Mouse (Mus musculus) lung, postnatal 0 days (tissue): ENCODE measurements at regions not wholly inside any gene's neighbourhood (a gene's known extent, or its start where the extent isn't known, plus 50 kb on each side); places are given as distances from the start of the nearest gene placed in this dataset.

ENCODE experiments used
- ATAC-seq: fragments of 200-750 bp; cut with Nextera tagmentation; 2 replicates; pipeline ENCODE4 v1.8.0; 2017; ENCODE audit warnings: moderate library complexity
- DNase-seq: peaks from one replicate; pipeline ENCODE4 v3.0.0-alpha.2; 2016; ENCODE audit warnings: low spot score
- H3K27ac ChIP-seq: fragments of 300-500 bp; sonication (generic); 2 replicates; pipeline ENCODE4 v1.5.1; 2014; ENCODE audit warnings: antibody characterized with exemption, mild to moderate bottlenecking, low read length, mixed read lengths
- H3K27me3 ChIP-seq: fragments of 300-500 bp; sonication (generic); replicated peaks from 2 replicates; pipeline ENCODE4 v1.6.1; 2014; ENCODE audit warnings: low read length, mixed read lengths; ENCODE audit not compliant: insufficient read depth
- H3K36me3 ChIP-seq: fragments of 300-500 bp; sonication (generic); 2 replicates; pipeline ENCODE4 v1.6.1; 2014; ENCODE audit warnings: low read length, mixed read lengths; ENCODE audit not compliant: insufficient read depth
- H3K4me1 ChIP-seq: fragments of 300-500 bp; sonication (generic); 2 replicates; pipeline ENCODE4 v1.6.1; 2014; ENCODE audit warnings: antibody characterized with exemption, low read depth, low read length, mixed read lengths; ENCODE audit not compliant: insufficient read depth
- H3K4me2 ChIP-seq: fragments of 300-500 bp; sonication (generic); replicated peaks from 2 replicates; pipeline ENCODE4 v1.6.1; 2014; ENCODE audit warnings: low read depth, mild to moderate bottlenecking, low read length, moderate library complexity, mixed read lengths
- H3K4me3 ChIP-seq: fragments of 300-500 bp; sonication (generic); 2 replicates; pipeline ENCODE4 v1.5.1; 2014; ENCODE audit warnings: low read depth, low read length
- H3K9ac ChIP-seq: fragments of 300-500 bp; sonication (generic); replicated peaks from 2 replicates; pipeline ENCODE4 v1.6.1; 2014; ENCODE audit warnings: low read depth, mild to moderate bottlenecking
- H3K9me3 ChIP-seq: fragments of 300-500 bp; sonication (generic); 2 replicates; pipeline ENCODE4 v1.6.1; 2016; ENCODE audit warnings: low read length, mixed read lengths
- CTCF ChIP-seq: IDR thresholded peaks from 2 replicates; pipeline ENCODE4 v1.5.1; 2016; ENCODE audit warnings: antibody characterized with exemption, mild to moderate bottlenecking
- EP300 ChIP-seq: IDR thresholded peaks from 2 replicates; pipeline ENCODE4 v1.6.1; 2016; ENCODE audit warnings: antibody characterized with exemption, mild to moderate bottlenecking, control low read depth
- WGBS: fragments of 180-500 bp; shearing (Covaris S2); extraction: QIAGEN DNeasy Blood & Tissue Kit; methylation state at CpG from one replicate; pipeline ENCODE4 v1.1.7; 2014; 5-methylcytosine and 5-hydroxymethylcytosine counted together

DNA sequence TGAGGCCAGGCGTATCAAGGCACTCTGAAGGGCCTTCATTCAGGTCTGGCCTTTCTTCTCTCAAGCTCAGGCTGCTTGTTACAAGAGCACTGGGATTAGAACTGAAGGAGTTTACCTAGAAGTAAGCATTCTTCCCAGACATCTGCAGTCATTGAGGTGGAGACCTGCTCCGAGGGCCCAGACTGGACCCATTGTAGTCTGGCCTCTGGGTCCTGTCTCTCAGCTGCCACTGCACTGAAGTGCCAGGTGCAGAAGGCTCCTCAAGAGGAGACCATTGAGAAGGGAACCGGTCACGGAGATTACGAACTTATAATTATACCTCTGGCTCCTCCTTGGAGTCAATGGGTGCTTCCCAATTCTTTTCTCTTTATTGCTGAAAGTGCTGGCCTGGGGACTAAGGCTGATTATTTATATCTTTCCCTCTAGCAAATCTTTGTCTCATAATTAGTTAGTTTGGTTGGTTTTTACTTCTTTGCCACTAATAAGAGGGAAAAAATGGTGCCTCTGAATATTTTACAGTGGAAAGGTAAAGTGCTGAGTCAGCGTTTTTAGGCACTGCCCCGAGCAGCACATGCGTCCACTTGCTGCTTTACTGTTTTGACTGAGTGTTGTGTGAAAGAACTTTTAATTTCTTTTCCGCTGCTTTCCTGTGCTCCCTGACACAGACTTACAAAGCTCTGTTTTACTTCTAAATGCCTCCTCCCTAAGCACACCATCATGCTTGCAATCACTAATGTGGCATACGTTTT, 1202.0 kb downstream of the A830018L16Rik start:
- 75% methylated on average over 10 of the region's 10 CpGs for WGBS
- no peak for ATAC-seq
- H3K27me3 ChIP-seq: no peaks in the 10 kb centered on the region

DNA sequence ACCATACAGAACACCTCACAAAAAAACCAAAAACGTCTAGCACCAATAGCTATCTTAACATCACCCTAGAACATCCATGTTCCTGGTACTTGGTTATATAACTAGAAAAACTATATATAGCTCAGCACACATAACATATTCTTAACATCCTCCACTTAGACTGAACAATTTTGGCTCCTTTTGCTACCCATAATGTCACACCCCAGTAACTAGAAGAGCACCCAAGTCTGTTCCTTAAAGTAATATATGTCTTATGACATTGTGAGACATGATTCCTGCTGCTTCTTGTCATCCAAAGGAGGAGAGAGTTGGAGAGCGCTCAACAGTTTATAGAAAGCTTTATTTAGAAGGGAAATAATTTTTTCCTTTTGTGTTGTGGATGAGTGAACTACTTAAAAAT, 1206.1 kb downstream of the A830018L16Rik start:
- no peak overlapping the region for H3K9ac ChIP-seq
- H3K9me3 ChIP-seq: no peaks in the 10 kb centered on the region
- no peak overlapping the region for H3K4me2 ChIP-seq
- no peak for TF ChIP-seq CTCF
- TF ChIP-seq EP300: no peak
- no peak overlapping the region for H3K4me3 ChIP-seq
- no peaks in the 10 kb centered on the region for H3K36me3 ChIP-seq
- no peaks in the 10 kb centered on the region for H3K4me1 ChIP-seq
- ATAC-seq (no peak), DNase-seq (no peak)
- no peaks in the 10 kb centered on the region for H3K27me3 ChIP-seq
- 56% methylated on average over 2 of the region's 2 CpGs for WGBS
- H3K27ac ChIP-seq: no peak overlapping the region

More for the DNA sequence above, 1202.0 kb downstream of the A830018L16Rik start:
- H3K9ac ChIP-seq: no peak overlapping the region
- no peak for DNase-seq
- H3K27ac ChIP-seq: no peak overlapping the region
- no peaks in the 10 kb centered on the region for H3K9me3 ChIP-seq
- H3K4me1 ChIP-seq: no peaks in the 10 kb centered on the region
- TF ChIP-seq EP300 (no peak), CTCF (no peak)
- H3K36me3 ChIP-seq: no peaks in the 10 kb centered on the region
- H3K4me3 ChIP-seq: no peak overlapping the region
- no peak overlapping the region for H3K4me2 ChIP-seq

GRCm38 (mm10) chr1:12620825-12621224, 1206.9 kb downstream of the A830018L16Rik start:
- Histone ChIP-seq H3K9me3 (no peaks in the 10 kb centered on the region), H3K27me3 (no peaks in the 10 kb centered on the region), H3K4me1 (no peaks in the 10 kb centered on the region), H3K27ac (no peak overlapping the region), H3K36me3 (no peaks in the 10 kb centered on the region), H3K4me2 (no peak overlapping the region), H3K9ac (no peak overlapping the region), H3K4me3 (no peak overlapping the region)
- DNase-seq (peak; percentile 54), ATAC-seq (peak; percentile 80)
- 59% methylated on average over 6 of the region's 6 CpGs for WGBS
- TF ChIP-seq EP300 (no peak), CTCF (no peak)

DNA sequence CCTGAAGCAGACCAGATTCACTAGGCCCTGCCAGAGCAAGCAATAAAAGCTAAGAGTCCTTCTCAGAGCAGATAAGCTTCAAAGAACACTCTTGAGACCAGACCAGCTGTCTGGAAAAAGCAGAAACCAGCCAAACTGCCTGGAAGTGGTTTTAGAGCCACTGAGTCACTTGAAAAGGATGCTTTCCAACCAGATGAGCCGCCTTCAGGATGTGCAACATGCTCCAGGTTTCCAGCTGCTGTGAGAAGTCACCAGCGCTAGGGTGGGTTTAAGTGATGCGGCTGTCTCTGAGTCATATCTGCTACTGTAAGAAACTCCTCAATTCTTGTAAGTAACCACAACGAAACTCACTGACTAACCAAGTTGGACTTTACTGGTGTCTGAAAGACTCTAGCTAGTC, 1209.3 kb downstream of the A830018L16Rik start:
- WGBS: 81% methylated on average over 4 of the region's 4 CpGs
- DNase-seq: no peak
- no peak overlapping the region for H3K4me2 ChIP-seq

DNA sequence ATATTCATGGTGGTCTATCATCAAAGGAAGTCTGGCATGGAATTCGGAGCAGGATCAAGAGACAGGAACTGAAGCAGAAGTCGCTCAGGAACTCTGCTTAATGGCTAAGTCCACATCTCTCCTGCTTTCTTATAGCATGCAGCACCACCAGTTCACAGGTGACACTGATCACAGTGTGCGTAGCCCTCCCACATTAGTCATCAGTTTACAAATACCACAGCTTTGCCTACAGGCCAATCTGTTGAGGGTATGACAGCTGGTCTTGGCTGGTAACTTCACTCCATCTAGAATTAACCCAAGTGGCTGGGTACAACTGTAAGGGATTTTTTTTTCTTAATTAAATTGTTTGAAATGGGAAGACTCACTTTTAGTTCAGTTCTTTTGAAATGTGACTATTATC, 1219.1 kb downstream of the A830018L16Rik start:
- H3K9ac ChIP-seq: no peak overlapping the region
- 80% methylated on average over 3 of the region's 3 CpGs for WGBS
- no peak for TF ChIP-seq CTCF
- no peak for TF ChIP-seq EP300
- H3K4me3 ChIP-seq: no peak overlapping the region
- ATAC-seq (no peak), DNase-seq (no peak)
- H3K4me1 ChIP-seq: no peaks in the 10 kb centered on the region
- no peaks in the 10 kb centered on the region for H3K36me3 ChIP-seq
- H3K4me2 ChIP-seq: no peak overlapping the region
- no peak overlapping the region for H3K27ac ChIP-seq
- no peaks in the 10 kb centered on the region for H3K27me3 ChIP-seq
- H3K9me3 ChIP-seq: no peaks in the 10 kb centered on the region

More for the DNA sequence above, 1209.3 kb downstream of the A830018L16Rik start:
- Histone ChIP-seq H3K9ac (no peak overlapping the region), H3K4me3 (no peak overlapping the region), H3K27ac (no peak overlapping the region), H3K36me3 (no peaks in the 10 kb centered on the region), H3K4me1 (no peaks in the 10 kb centered on the region), H3K9me3 (no peaks in the 10 kb centered on the region), H3K27me3 (no peaks in the 10 kb centered on the region)
- no peak for ATAC-seq
- TF ChIP-seq CTCF: no peak
- no peak for TF ChIP-seq EP300

DNA sequence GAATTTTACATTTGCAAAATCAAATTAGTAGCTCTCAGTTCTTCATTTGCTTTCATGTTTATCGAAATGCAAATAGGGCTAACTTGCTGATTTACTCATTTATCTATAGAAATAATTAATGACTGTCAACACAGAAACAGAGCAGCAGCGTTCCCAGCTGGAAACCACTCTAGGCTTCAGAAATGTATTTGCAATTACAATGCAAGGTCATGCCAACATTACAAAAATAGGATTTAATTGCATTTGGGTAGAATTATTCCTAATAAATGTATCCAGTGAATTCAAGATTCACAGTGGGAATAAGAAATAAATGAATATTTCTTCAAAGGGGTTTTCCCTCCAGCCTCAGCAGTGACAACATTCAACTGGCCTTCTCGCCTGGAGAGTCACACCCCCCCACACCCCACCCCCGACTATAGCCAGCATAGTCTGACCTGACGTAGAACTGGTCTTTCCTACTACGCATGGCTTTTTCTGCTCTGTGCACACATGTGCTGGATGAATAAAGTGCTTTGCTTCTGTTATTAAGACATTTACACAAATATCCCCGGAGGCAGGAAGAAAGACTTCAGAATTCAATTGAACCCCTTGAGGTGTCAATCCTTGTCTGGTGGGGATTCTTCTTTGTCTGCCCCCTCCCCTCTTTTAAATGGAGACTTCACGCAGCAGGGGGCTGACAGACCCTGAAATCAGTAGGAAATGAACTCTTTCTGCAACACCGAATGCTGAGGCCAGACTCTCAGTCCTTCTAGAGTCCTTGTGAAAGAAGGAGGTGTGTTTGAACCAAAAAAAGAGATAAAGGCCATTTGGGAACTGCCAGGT, 1222.6 kb downstream of the A830018L16Rik start:
- Histone ChIP-seq H3K36me3 (no peaks in the 10 kb centered on the region), H3K4me2 (no peak overlapping the region), H3K27me3 (no peaks in the 10 kb centered on the region), H3K9ac (no peak overlapping the region), H3K9me3 (no peaks in the 10 kb centered on the region), H3K4me1 (no peaks in the 10 kb centered on the region), H3K27ac (no peak overlapping the region), H3K4me3 (no peak overlapping the region)
- 57% methylated on average over 9 of the region's 9 CpGs for WGBS
- TF ChIP-seq CTCF (no peak), EP300 (no peak)
- DNase-seq: no peak
- ATAC-seq: no peak
